Mouse (Mus musculus) right cerebral cortex, postnatal 25 days (tissue): Measurements from ENCODE around the gene Pdcd6ip.

Experiments used
- DNase-seq: peaks from one replicate; pipeline ENCODE4 v3.0.0; 2022

Pdcd6ip gene

GRCm38 (mm10) chr9:113610776-113611175 lies 97.3 kb downstream of the Pdcd6ip start:
- no peak for DNase-seq

- DNase-seq, result no peak
These were observed 105.9 kb downstream of the Pdcd6ip start for GRCm38 (mm10) chr9:113602140-113602539.
